Mouse (Mus musculus): ENCODE data around the gene Ifna1. TPM values are rescaled to one million over a fixed set of nuclear protein-coding genes. Genes with fewer than 3 reads are reported as not detected.
"Not testable (repeated sequence)": the region's sequence is repeated elsewhere in the genome, so short reads cannot be mapped to it uniquely, and the experiment has no call there.

Gene Ifna1
- polyA plus RNA-seq (2016; fragmentation: Nextera tagmentation; extraction: Ambion mirVana): not detected in 2 replicates

DNA sequence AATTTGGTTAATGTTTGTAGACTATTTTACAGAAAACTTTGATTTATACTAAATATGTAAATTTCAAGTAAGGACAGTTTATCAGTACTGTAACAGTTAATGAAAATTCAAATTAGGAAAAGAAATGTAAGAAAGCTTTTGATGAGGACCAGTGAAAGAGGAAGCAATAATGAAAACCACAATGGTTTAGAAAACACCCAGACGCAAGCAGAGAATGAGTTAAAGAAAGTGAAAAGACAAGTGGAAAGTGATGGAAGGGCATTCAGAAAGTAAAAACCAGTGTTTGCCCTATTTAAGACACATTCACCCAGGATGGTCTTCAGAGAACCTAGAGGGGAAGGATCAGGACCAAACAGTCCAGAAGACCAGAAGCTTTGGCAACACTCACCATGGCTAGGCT is at the start of gene Ifna1:
TSS of gene Ifna1 (plus strand) at position 390 of the 400 bp plus-strand sequence.
- WGBS: 87% methylated on average over 1 of the region's 1 CpGs
- Histone ChIP-seq H3K27ac (no peak within 1 kb of the TSS), H3K27me3 (ENCODE audit: insufficient read depth, poor library complexity, severe bottlenecking) (no peaks in the 10 kb centered on the region), H3K36me3 (no peaks in the 10 kb centered on the region), H3K4me3 (no peak within 1 kb of the TSS), H3K4me1 (no peaks in the 10 kb centered on the region), H3K9me3 (no peaks in the 10 kb centered on the region)
- no peak for DNase-seq (ENCODE audit: low spot score)

DNA sequence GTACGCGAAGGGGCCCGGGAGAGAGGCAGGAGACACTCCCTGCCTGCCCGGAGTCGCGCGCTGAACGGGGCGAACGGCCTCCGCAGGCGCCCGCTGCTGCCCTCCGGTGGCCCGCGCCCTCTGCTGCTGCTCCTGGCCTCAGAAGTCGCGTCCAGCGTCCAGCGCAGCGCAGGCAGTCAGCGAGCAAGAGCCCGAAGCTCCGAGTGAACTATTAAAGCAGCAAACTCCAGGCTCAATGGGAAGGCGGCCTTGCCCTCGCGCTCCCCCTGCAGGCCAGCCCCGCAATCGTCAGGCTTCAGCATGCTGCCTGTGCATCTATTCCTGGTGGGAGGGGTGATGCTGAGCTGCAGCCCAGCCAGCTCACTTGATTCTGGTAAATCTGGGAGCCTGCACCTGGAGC is 46.9 kb upstream of the Ifna1 start, which contains the start of gene Gm13287:
TSS of gene Gm13287 (plus strand) at position 301 of the 400 bp plus-strand sequence.
- not testable (repeated sequence) for H3K27ac ChIP-seq; H3K9me3 ChIP-seq; H3K4me3 ChIP-seq; H3K27me3 ChIP-seq (ENCODE audit: insufficient read depth, poor library complexity, severe bottlenecking); H3K36me3 ChIP-seq; H3K4me1 ChIP-seq; DNase-seq (ENCODE audit: low spot score)
- no CpG with 5 or more reads among the region's 29 CpGs for WGBS

DNA sequence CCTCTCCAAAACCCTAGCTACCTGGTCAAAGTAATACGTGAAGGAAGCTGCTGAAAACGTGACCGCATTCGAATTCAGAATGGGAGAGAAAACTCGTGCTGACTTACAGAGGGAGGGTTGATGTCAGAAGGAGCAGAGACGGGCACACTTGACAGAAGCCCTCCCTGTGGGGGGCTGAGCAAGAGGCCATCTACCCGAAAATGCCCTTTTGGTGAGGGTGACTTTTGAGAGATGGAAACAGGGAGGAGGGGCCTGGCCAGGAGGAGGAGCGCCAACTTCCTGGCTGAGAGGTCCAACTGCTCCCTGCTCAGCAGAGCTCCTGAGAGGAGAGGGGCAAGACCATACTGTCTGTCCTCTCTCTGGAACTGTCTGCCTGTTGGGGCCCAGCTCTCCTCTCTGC is 44.7 kb upstream of the Ifna1 start, which contains the start of gene Gm13288:
TSS of gene Gm13288 (plus strand) at position 301 of the 400 bp plus-strand sequence.
- not testable (repeated sequence) for H3K36me3 ChIP-seq; H3K9me3 ChIP-seq; H3K27ac ChIP-seq; DNase-seq (ENCODE audit: low spot score); H3K4me1 ChIP-seq; H3K27me3 ChIP-seq (ENCODE audit: insufficient read depth, poor library complexity, severe bottlenecking)
- peak within 1 kb of the TSS; percentile 33; the same call in 1 of the 2 replicates for H3K4me3 ChIP-seq
- WGBS: no CpG with 5 or more reads among the region's 8 CpGs

GRCm38 (mm10) chr4:88805761-88806160 is 44.1 kb upstream of the Ifna1 start:
- 0% methylated on average over 17 of the region's 34 CpGs for WGBS
- peak overlapping the region; percentile 33; the same call in 1 of the 2 replicates for H3K4me3 ChIP-seq
- not testable (repeated sequence) for H3K27me3 ChIP-seq (ENCODE audit: insufficient read depth, poor library complexity, severe bottlenecking); H3K36me3 ChIP-seq; H3K4me1 ChIP-seq; DNase-seq (ENCODE audit: low spot score); H3K27ac ChIP-seq; H3K9me3 ChIP-seq

- no peaks in the 10 kb centered on the region for H3K4me1 ChIP-seq
- no peaks in the 10 kb centered on the region for H3K36me3 ChIP-seq
- H3K4me3 ChIP-seq: no peak within 1 kb of the TSS
- no peak for DNase-seq (ENCODE audit: low spot score)
- no peak within 1 kb of the TSS for H3K27ac ChIP-seq
- H3K9me3 ChIP-seq: no peaks in the 10 kb centered on the region
- 58% methylated on average over 3 of the region's 3 CpGs for WGBS
- no peaks in the 10 kb centered on the region for H3K27me3 ChIP-seq (ENCODE audit: insufficient read depth, poor library complexity, severe bottlenecking)
Measured at GRCm38 (mm10) chr4:88815928-88816327, 34.0 kb upstream of the Ifna1 start, which contains the start of gene Ifna7. TSS of gene Ifna7 (plus strand) at chr4:88816228.

DNA sequence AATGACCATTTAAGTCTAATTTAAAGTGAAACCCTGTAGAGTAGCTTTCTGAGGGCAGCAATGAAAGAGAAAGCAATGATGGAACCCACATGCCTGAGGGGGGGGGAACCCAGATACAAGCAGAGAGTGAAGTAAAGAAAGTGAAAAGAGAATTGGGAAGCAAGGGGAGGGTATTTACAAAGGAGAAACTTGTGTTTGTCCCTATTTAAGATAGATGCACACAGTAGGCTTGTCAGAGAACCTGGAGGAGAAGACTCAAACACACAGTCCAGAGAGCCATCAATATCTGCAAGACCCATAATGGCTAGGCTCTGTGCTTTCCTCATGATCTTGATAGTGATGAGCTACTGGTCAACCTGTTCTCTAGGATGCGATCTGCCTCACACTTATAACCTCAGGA is 30.2 kb upstream of the Ifna1 start, which contains the start of gene Ifna11:
TSS of gene Ifna11 (plus strand) at position 301 of the 400 bp plus-strand sequence.
- WGBS: 64% methylated on average over 1 of the region's 1 CpGs

DNA sequence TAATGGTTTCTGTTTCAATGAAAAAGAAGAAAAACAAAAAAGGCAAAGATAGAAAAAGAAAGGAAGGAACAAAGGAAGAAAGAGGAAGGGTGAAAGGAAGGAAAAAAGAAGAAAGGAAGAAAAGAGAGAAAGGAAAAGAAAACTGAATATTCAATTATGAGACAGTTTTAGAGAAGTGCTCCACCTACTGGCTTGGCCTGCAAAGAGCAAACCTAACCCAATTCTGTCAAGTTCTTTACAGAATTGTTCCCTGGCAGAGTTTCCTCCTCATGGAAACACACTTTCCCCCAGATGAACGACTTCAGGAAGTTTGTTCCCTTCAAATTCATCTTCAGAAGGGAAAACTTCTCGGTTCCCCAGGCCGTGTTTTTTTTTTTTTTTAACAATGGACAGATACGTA is 26.9 kb upstream of the Ifna1 start:
- H3K4me3 ChIP-seq: no peak overlapping the region
- DNase-seq (ENCODE audit: low spot score): no peak
- H3K36me3 ChIP-seq: no peaks in the 10 kb centered on the region
- H3K27me3 ChIP-seq (ENCODE audit: insufficient read depth, poor library complexity, severe bottlenecking): no peaks in the 10 kb centered on the region
- no peaks in the 10 kb centered on the region for H3K9me3 ChIP-seq
- H3K27ac ChIP-seq: no peak overlapping the region
- 26% methylated on average over 4 of the region's 4 CpGs for WGBS
- H3K4me1 ChIP-seq: no peaks in the 10 kb centered on the region

More for the DNA sequence above, 30.2 kb upstream of the Ifna1 start, which contains the start of gene Ifna11:
- Histone ChIP-seq H3K27me3 (ENCODE audit: insufficient read depth, poor library complexity, severe bottlenecking) (no peaks in the 10 kb centered on the region), H3K36me3 (no peaks in the 10 kb centered on the region), H3K4me1 (no peaks in the 10 kb centered on the region), H3K9me3 (no peaks in the 10 kb centered on the region), H3K27ac (no peak within 1 kb of the TSS), H3K4me3 (no peak within 1 kb of the TSS)
- DNase-seq (ENCODE audit: low spot score): no peak

- DNase-seq (ENCODE audit: low spot score); H3K4me3 ChIP-seq; H3K9me3 ChIP-seq; H3K36me3 ChIP-seq; H3K27me3 ChIP-seq (ENCODE audit: insufficient read depth, poor library complexity, severe bottlenecking); H3K27ac ChIP-seq; H3K4me1 ChIP-seq: not testable (repeated sequence)
Measured at GRCm38 (mm10) chr4:88827116-88827515, 22.8 kb upstream of the Ifna1 start, which contains the start of gene Ifna6. TSS of gene Ifna6 (plus strand) at chr4:88827416.

- no peak overlapping the region for H3K27ac ChIP-seq
- H3K27me3 ChIP-seq (ENCODE audit: insufficient read depth, poor library complexity, severe bottlenecking): no peaks in the 10 kb centered on the region
- WGBS: 15% methylated on average over 4 of the region's 4 CpGs
- H3K9me3 ChIP-seq: no peaks in the 10 kb centered on the region
- no peak for DNase-seq (ENCODE audit: low spot score)
- H3K36me3 ChIP-seq: no peaks in the 10 kb centered on the region
- no peaks in the 10 kb centered on the region for H3K4me1 ChIP-seq
- H3K4me3 ChIP-seq: no peak overlapping the region
Measured at GRCm38 (mm10) chr4:88830523-88830922, 19.4 kb upstream of the Ifna1 start.

DNA sequence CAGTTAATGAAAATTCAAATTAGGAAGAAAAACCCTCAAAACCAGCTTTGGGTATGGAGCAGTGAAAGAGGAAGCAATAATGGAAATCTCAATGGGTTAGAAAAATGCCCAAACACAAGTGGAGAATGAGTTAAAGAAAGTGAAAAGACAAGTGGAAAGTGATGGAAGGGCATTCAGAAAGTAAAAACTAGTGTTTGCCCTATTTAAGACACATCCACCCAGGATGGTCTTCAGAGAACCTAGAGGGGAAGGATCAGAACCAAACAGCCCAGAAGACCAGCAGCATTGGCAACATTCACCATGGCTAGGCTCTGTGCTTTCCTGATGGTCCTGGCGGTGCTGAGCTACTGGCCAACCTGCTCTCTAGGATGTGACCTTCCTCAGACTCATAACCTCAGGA is 14.7 kb upstream of the Ifna1 start, which contains the start of gene Ifna5:
TSS of gene Ifna5 (plus strand) at position 301 of the 400 bp plus-strand sequence.
- not testable (repeated sequence) for H3K4me3 ChIP-seq; H3K4me1 ChIP-seq; DNase-seq (ENCODE audit: low spot score); H3K27me3 ChIP-seq (ENCODE audit: insufficient read depth, poor library complexity, severe bottlenecking); H3K36me3 ChIP-seq; H3K9me3 ChIP-seq; H3K27ac ChIP-seq
- 81% methylated on average over 1 of the region's 1 CpGs for WGBS

DNA sequence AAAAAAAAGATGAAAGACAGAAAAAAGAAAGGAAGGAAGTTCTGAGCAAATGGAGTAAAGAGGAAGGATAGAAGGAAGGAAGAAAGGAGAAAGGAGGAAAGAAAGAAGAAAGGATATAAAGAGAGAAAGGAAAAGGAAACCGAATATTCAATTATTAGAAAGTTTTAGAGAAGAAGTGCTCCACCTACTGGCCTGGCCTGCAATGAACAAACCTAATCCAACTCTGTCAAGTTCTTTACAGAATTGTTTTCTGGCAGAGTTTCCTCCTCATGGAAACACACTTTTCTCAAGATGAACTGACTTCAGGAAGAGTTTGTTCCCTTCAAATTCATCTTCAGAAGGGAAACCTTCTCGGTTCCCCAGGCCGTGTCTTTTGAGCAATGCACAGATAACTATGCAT is 11.1 kb upstream of the Ifna1 start:
- Histone ChIP-seq H3K4me1 (no peaks in the 10 kb centered on the region), H3K36me3 (no peaks in the 10 kb centered on the region), H3K4me3 (no peak overlapping the region), H3K9me3 (no peaks in the 10 kb centered on the region), H3K27ac (no peak overlapping the region), H3K27me3 (ENCODE audit: insufficient read depth, poor library complexity, severe bottlenecking) (no peaks in the 10 kb centered on the region)
- no peak for DNase-seq (ENCODE audit: low spot score)
- 42% methylated on average over 3 of the region's 3 CpGs for WGBS

GRCm38 (mm10) chr4:88840058-88840457 is 9.8 kb upstream of the Ifna1 start:
- H3K4me1 ChIP-seq: no peaks in the 10 kb centered on the region
- WGBS: 83% methylated on average over 3 of the region's 3 CpGs
- H3K27ac ChIP-seq: no peak overlapping the region
- no peak for DNase-seq (ENCODE audit: low spot score)
- no peaks in the 10 kb centered on the region for H3K9me3 ChIP-seq
- no peak overlapping the region for H3K4me3 ChIP-seq
- H3K36me3 ChIP-seq: no peaks in the 10 kb centered on the region
- no peaks in the 10 kb centered on the region for H3K27me3 ChIP-seq (ENCODE audit: insufficient read depth, poor library complexity, severe bottlenecking)

DNA sequence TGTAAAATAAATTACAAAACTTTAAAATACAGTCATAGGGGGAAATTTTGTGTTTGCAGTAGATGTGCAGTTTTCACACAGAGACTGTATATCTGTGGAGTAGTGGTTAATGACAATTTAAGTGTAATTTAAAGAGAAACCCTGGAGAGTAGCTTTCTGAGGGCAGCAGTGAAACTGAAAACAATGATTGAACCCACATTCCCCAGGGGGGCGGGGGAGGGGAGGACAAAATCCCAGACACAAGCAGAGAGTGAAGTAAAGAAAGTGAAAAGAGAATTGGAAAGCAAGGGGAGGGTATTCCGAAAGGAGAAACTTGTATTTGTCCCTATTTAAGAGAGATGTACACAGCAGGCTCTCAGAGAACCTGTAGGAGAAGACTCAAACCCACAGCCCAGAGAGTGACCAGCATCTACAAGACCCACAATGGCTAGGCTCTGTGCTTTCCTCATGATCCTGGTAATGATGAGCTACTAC is 8.4 kb upstream of the Ifna1 start, which contains the start of gene Ifna4:
TSS of gene Ifna4 (plus strand) at position 424 of the 474 bp plus-strand sequence.
- Histone ChIP-seq H3K27me3 (ENCODE audit: insufficient read depth, poor library complexity, severe bottlenecking) (no peaks in the 10 kb centered on the region), H3K36me3 (no peaks in the 10 kb centered on the region), H3K9me3 (no peaks in the 10 kb centered on the region), H3K27ac (no peak within 1 kb of the TSS), H3K4me1 (no peaks in the 10 kb centered on the region), H3K4me3 (no peak within 1 kb of the TSS)
- no peak for DNase-seq (ENCODE audit: low spot score)
- 41% methylated on average over 2 of the region's 2 CpGs for WGBS

GRCm38 (mm10) chr4:88845334-88845733 is 4.6 kb upstream of the Ifna1 start:
- no peaks in the 10 kb centered on the region for H3K9me3 ChIP-seq
- DNase-seq (ENCODE audit: low spot score): no peak
- no peak overlapping the region for H3K27ac ChIP-seq
- WGBS: 41% methylated on average over 2 of the region's 2 CpGs
- H3K4me1 ChIP-seq: no peaks in the 10 kb centered on the region
- no peaks in the 10 kb centered on the region for H3K27me3 ChIP-seq (ENCODE audit: insufficient read depth, poor library complexity, severe bottlenecking)
- no peak overlapping the region for H3K4me3 ChIP-seq
- no peaks in the 10 kb centered on the region for H3K36me3 ChIP-seq
